Mouse (Mus musculus) ES-Bruce4 (cell line): Measurements from ENCODE around the gene Tnfrsf17. TPM values are rescaled to one million over a fixed set of nuclear protein-coding genes. Genes with fewer than 3 reads are reported as not detected.
"Not testable (repeated sequence)": the region's sequence is repeated elsewhere in the genome, so short reads cannot be mapped to it uniquely, and the experiment has no call there.

Experiments
- H3K27ac ChIP-seq: 2 replicates; pipeline ENCODE4 v1.5.1; 2012; ENCODE audit warnings: low read length, inconsistent platforms; ENCODE audit not compliant: insufficient read depth
- H3K27me3 ChIP-seq: 2 replicates; pipeline ENCODE4 v1.6.1; 2012; ENCODE audit warnings: mild to moderate bottlenecking, low read length, inconsistent platforms; ENCODE audit not compliant: control insufficient read depth, poor library complexity, insufficient read depth, severe bottlenecking
- H3K36me3 ChIP-seq: 2 replicates; pipeline ENCODE4 v1.6.1; 2012; ENCODE audit warnings: inconsistent platforms, mild to moderate bottlenecking, low read length, moderate library complexity; ENCODE audit not compliant: control insufficient read depth, poor library complexity, insufficient read depth, severe bottlenecking
- H3K4me1 ChIP-seq: one replicate; pipeline ENCODE4 v1.8.1; 2011; ENCODE audit warnings: low read length; ENCODE audit not compliant: control insufficient read depth, insufficient read depth
- H3K4me3 ChIP-seq: 2 replicates; pipeline ENCODE4 v1.5.1; 2011; ENCODE audit warnings: low read depth, mild to moderate bottlenecking, low read length
- H3K9ac ChIP-seq: 2 replicates; pipeline ENCODE4 v1.6.1; 2012; ENCODE audit warnings: low read depth, mild to moderate bottlenecking, inconsistent platforms; ENCODE audit not compliant: poor library complexity, severe bottlenecking
- H3K9me3 ChIP-seq: replicated peaks from 2 replicates; pipeline ENCODE4 v1.6.1; 2012; ENCODE audit warnings: mild to moderate bottlenecking, low read length, inconsistent platforms; ENCODE audit not compliant: control insufficient read depth, poor library complexity, insufficient read depth, severe bottlenecking
- CTCF ChIP-seq: IDR thresholded peaks from one replicate; pipeline ENCODE4 v1.8.1; 2011; ENCODE audit warnings: low read depth, low read length
- EP300 ChIP-seq: IDR thresholded peaks from 2 replicates; pipeline ENCODE4 v1.6.1; 2011; ENCODE audit warnings: low read depth, low read length; ENCODE audit not compliant: insufficient read depth
- POLR2A ChIP-seq: IDR thresholded peaks from one replicate; pipeline ENCODE4 v1.8.1; 2011; ENCODE audit warnings: low read length; ENCODE audit not compliant: insufficient read depth
- polyA plus RNA-seq: library from polyadenylated mRNA; stranded (reverse); fragments of >200 nt; gene quantifications from 2 replicates; pipeline ENCODE4 v1.2.4, GENCODE M21; 2011; ENCODE audit warnings: low read depth; ENCODE audit not compliant: missing spikeins, insufficient read depth, insufficient read length

Gene Tnfrsf17
- polyA plus RNA-seq, 1 experiment, result not detected

- no peaks in the 10 kb centered on the region for H3K36me3 ChIP-seq
- H3K4me3 ChIP-seq, result no peak overlapping the region
- no peak overlapping the region for H3K9ac ChIP-seq
- H3K27ac ChIP-seq, result no peak overlapping the region
- H3K27me3 ChIP-seq, result no peaks in the 10 kb centered on the region
- TF ChIP-seq EP300, result no peak
- no peak for TF ChIP-seq POLR2A
- no peak for TF ChIP-seq CTCF
- H3K4me1 ChIP-seq, result no peaks in the 10 kb centered on the region
- H3K9me3 ChIP-seq, result no peaks in the 10 kb centered on the region
Measured at GRCm38 (mm10) chr16:11282655-11283232, 30.9 kb upstream of the Tnfrsf17 start.

GRCm38 (mm10) chr16:11284881-11285280 is 28.7 kb upstream of the Tnfrsf17 start:
- TF ChIP-seq EP300 (no peak), CTCF (no peak), POLR2A (no peak)
- Histone ChIP-seq H3K27me3 (no peaks in the 10 kb centered on the region), H3K9ac (no peak overlapping the region), H3K27ac (no peak overlapping the region), H3K36me3 (no peaks in the 10 kb centered on the region), H3K4me1 (no peaks in the 10 kb centered on the region), H3K9me3 (peaks cover 6% of the 10 kb centered on the region), H3K4me3 (no peak overlapping the region)

- Histone ChIP-seq H3K4me1 (no peaks in the 10 kb centered on the region), H3K4me3 (no peak overlapping the region), H3K27ac (no peak overlapping the region), H3K36me3 (no peaks in the 10 kb centered on the region), H3K9ac (no peak overlapping the region), H3K27me3 (no peaks in the 10 kb centered on the region), H3K9me3 (peaks cover 15% of the 10 kb centered on the region)
- TF ChIP-seq POLR2A (no peak), EP300 (no peak), CTCF (no peak)
Measured at GRCm38 (mm10) chr16:11285949-11286348, 27.7 kb upstream of the Tnfrsf17 start.

- peaks cover 21% of the 10 kb centered on the region for H3K9me3 ChIP-seq
- not testable (repeated sequence) for H3K4me1 ChIP-seq, H3K36me3 ChIP-seq, H3K27ac ChIP-seq, H3K27me3 ChIP-seq, H3K9ac ChIP-seq, H3K4me3 ChIP-seq
Measured at GRCm38 (mm10) chr16:11288873-11289272, 24.7 kb upstream of the Tnfrsf17 start.

- H3K4me1 ChIP-seq, H3K27me3 ChIP-seq, H3K9ac ChIP-seq, H3K36me3 ChIP-seq, H3K9me3 ChIP-seq, H3K4me3 ChIP-seq: not testable (repeated sequence)
- TF ChIP-seq EP300, result 0 out of 2 replicates have a peak, but pooled peaks have one; percentile 12
- peak overlapping the region; percentile 78 for H3K27ac ChIP-seq
Measured at GRCm38 (mm10) chr16:11295583-11295982, 18.0 kb upstream of the Tnfrsf17 start.

GRCm38 (mm10) chr16:11297700-11298099 is 15.9 kb upstream of the Tnfrsf17 start:
- not testable (repeated sequence) for H3K4me1 ChIP-seq, H3K36me3 ChIP-seq, H3K9me3 ChIP-seq, H3K27ac ChIP-seq, H3K9ac ChIP-seq, H3K27me3 ChIP-seq, H3K4me3 ChIP-seq
- TF ChIP-seq CTCF, result peak; percentile 52
